Mouse (Mus musculus) ES-Bruce4 (cell line): ENCODE results near the gene Cbl. TPM values are rescaled to one million over a fixed set of nuclear protein-coding genes. Genes with fewer than 3 reads are reported as not detected.
A peak's percentile ranks its signal among the peaks of the same experiment; 100 is the strongest.

ENCODE experiments used
- H3K27ac ChIP-seq: 2 replicates; pipeline ENCODE4 v1.5.1; 2012; ENCODE audit warnings: low read length, inconsistent platforms; ENCODE audit not compliant: insufficient read depth
- H3K27me3 ChIP-seq: 2 replicates; pipeline ENCODE4 v1.6.1; 2012; ENCODE audit warnings: mild to moderate bottlenecking, low read length, inconsistent platforms; ENCODE audit not compliant: control insufficient read depth, poor library complexity, insufficient read depth, severe bottlenecking
- H3K36me3 ChIP-seq: 2 replicates; pipeline ENCODE4 v1.6.1; 2012; ENCODE audit warnings: inconsistent platforms, mild to moderate bottlenecking, low read length, moderate library complexity; ENCODE audit not compliant: control insufficient read depth, poor library complexity, insufficient read depth, severe bottlenecking
- H3K4me1 ChIP-seq: one replicate; pipeline ENCODE4 v1.8.1; 2011; ENCODE audit warnings: low read length; ENCODE audit not compliant: control insufficient read depth, insufficient read depth
- H3K4me3 ChIP-seq: 2 replicates; pipeline ENCODE4 v1.5.1; 2011; ENCODE audit warnings: low read depth, mild to moderate bottlenecking, low read length
- H3K9ac ChIP-seq: 2 replicates; pipeline ENCODE4 v1.6.1; 2012; ENCODE audit warnings: low read depth, mild to moderate bottlenecking, inconsistent platforms; ENCODE audit not compliant: poor library complexity, severe bottlenecking
- H3K9me3 ChIP-seq: replicated peaks from 2 replicates; pipeline ENCODE4 v1.6.1; 2012; ENCODE audit warnings: mild to moderate bottlenecking, low read length, inconsistent platforms; ENCODE audit not compliant: control insufficient read depth, poor library complexity, insufficient read depth, severe bottlenecking
- CTCF ChIP-seq: IDR thresholded peaks from one replicate; pipeline ENCODE4 v1.8.1; 2011; ENCODE audit warnings: low read depth, low read length
- EP300 ChIP-seq: IDR thresholded peaks from 2 replicates; pipeline ENCODE4 v1.6.1; 2011; ENCODE audit warnings: low read depth, low read length; ENCODE audit not compliant: insufficient read depth
- POLR2A ChIP-seq: IDR thresholded peaks from one replicate; pipeline ENCODE4 v1.8.1; 2011; ENCODE audit warnings: low read length; ENCODE audit not compliant: insufficient read depth
- polyA plus RNA-seq: library from polyadenylated mRNA; stranded (reverse); fragments of >200 nt; gene quantifications from 2 replicates; pipeline ENCODE4 v1.2.4, GENCODE M21; 2011; ENCODE audit warnings: low read depth; ENCODE audit not compliant: missing spikeins, insufficient read depth, insufficient read length

Cbl gene
- polyA plus RNA-seq, 1 experiment = 58.8 TPM

DNA sequence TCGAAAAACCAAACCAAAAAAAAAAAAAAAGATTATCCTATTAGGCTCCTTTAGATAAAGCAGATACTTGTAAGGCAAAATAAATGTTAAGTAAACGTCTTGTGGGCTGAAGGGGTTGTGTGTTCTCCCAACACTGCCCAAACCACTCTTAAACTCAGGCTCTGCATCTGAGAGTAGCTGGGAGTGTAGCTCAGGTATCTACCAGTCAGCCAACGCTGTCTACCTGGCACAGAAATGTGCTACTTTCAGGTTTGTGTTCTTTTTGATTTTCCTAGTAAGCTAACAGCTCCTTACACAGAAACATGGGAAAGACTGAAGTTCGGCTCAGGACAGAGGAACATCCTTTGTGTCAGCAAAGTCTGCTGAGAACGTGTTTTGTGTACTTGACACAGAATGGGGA lies 101.6 kb downstream of the Cbl start:
- Histone ChIP-seq H3K27ac (no peak overlapping the region), H3K36me3 (peaks cover 7% of the 10 kb centered on the region), H3K4me1 (peaks cover 7% of the 10 kb centered on the region), H3K27me3 (no peaks in the 10 kb centered on the region), H3K9ac (no peak overlapping the region), H3K4me3 (no peak overlapping the region), H3K9me3 (no peaks in the 10 kb centered on the region)
- TF ChIP-seq CTCF = no peak
- TF ChIP-seq EP300 = no peak
- no peak for TF ChIP-seq POLR2A

DNA sequence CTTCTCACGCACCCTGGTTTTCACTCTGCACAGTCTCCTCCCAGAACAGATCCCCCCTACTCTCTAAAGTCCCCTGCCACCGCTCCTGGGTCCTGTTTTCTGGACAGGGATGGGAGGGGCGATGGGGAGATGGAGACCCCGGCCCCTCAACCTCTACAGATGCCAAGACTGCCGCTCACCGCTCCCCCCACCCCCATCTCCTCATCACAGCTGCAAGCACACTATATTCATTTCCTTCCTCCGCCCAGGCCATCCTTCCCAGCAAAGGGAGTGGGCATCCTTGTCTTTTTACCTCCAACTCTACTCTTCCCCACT lies 102.6 kb downstream of the Cbl start:
- Histone ChIP-seq H3K4me3 (no peak overlapping the region), H3K9me3 (no peaks in the 10 kb centered on the region), H3K4me1 (peaks cover 6% of the 10 kb centered on the region), H3K27me3 (no peaks in the 10 kb centered on the region), H3K27ac (no peak overlapping the region), H3K36me3 (no peaks in the 10 kb centered on the region), H3K9ac (0 out of 2 replicates have a peak overlapping the region, but pooled peaks have one; percentile 76)
- TF ChIP-seq EP300 (no peak), CTCF (no peak), POLR2A (no peak)

DNA sequence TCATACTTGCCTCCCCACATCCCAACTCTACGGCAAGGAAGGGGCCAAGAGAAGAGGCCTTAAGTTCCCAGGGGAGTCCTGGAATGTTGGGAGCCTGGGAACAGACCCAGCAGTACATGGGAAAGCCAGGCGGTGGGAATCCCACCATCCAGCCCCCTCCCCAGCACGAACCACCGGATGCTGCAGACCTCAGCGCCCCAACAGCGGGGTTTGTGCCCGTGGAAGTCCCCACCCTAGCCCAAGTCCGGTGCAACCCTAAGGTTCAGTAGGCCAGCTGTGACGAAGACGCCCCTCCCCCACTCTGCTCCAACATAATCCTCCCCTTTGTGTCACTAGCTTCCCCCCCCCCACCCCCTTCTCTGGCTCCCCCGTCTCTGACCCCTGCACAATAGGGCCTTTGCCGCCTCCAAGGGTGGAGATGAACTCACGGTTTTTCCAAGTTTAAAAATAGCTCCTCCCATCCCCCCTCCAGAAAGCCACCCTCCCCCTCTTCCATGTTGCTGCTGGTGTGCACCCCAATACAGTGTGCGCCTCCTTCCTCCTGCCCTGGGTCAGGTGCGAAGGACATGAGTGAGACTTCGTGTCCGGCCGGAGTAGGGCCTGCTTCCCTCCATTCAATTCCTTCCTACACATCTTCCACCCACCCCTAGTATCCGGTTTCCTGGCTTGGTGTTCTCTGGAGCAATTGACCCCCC lies 103.1 kb downstream of the Cbl start:
- peaks cover 6% of the 10 kb centered on the region for H3K4me1 ChIP-seq
- no peaks in the 10 kb centered on the region for H3K36me3 ChIP-seq
- H3K9me3 ChIP-seq = no peaks in the 10 kb centered on the region
- TF ChIP-seq CTCF (no peak), POLR2A (no peak), EP300 (0 out of 2 replicates have a peak, but pooled peaks have one; percentile 14)
- no peaks in the 10 kb centered on the region for H3K27me3 ChIP-seq
- H3K27ac ChIP-seq = peak overlapping the region; percentile 76
- peak overlapping the region; percentile 76 for H3K9ac ChIP-seq
- peak overlapping the region; percentile 61 for H3K4me3 ChIP-seq

DNA sequence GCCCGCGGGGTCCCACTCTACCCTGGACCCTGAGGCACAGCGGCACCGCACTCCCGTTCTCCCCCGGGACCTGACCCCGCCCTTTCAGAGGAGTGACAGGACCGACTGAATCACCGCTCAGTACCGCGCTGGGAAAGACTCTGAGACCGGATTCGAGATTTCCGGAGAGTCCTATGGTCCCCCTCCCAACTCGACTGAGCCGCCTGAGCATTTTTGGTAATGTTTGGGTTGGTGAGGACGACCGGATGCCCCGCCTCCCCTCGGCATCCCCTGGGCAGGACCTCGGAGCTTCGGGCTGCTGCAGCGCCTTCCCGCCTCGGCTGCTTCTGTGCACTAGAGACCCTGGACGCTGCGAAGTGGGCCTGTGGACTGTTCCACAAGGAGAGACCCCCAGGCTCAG lies 103.8 kb downstream of the Cbl start:
- TF ChIP-seq POLR2A (no peak), EP300 (no peak), CTCF (no peak)
- H3K4me3 ChIP-seq = peak overlapping the region; percentile 61
- peak overlapping the region; percentile 76 for H3K27ac ChIP-seq
- no peaks in the 10 kb centered on the region for H3K36me3 ChIP-seq
- H3K4me1 ChIP-seq = peaks cover 9% of the 10 kb centered on the region
- H3K9ac ChIP-seq = peak overlapping the region; percentile 76
- H3K9me3 ChIP-seq = no peaks in the 10 kb centered on the region
- H3K27me3 ChIP-seq = no peaks in the 10 kb centered on the region

DNA sequence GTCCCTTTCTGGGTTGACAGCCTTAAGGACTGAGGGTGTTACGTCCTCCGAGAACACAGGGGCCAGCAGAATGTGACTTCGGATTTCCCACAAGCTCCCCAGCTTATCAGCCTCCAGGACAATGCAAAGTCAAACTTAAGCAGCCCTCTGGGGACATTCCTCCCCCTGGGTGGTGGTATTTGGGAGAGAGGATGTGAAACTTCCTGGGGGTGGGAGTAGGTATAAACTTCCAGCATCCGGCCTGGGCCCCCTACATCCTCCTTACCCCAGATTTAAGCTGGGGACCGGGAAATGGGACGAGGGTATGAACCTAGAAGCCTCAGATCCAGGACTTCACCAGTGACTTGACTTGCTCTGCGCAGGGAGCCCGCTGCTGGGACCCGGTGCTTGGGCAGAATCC lies 104.2 kb downstream of the Cbl start:
- H3K27me3 ChIP-seq = no peaks in the 10 kb centered on the region
- H3K4me1 ChIP-seq = peaks cover 10% of the 10 kb centered on the region
- H3K9ac ChIP-seq = peak overlapping the region; percentile 76
- peak overlapping the region; percentile 69 for H3K27ac ChIP-seq
- TF ChIP-seq POLR2A (no peak), EP300 (no peak), CTCF (no peak)
- H3K9me3 ChIP-seq = no peaks in the 10 kb centered on the region
- H3K36me3 ChIP-seq = no peaks in the 10 kb centered on the region
- peak overlapping the region; percentile 61 for H3K4me3 ChIP-seq

DNA sequence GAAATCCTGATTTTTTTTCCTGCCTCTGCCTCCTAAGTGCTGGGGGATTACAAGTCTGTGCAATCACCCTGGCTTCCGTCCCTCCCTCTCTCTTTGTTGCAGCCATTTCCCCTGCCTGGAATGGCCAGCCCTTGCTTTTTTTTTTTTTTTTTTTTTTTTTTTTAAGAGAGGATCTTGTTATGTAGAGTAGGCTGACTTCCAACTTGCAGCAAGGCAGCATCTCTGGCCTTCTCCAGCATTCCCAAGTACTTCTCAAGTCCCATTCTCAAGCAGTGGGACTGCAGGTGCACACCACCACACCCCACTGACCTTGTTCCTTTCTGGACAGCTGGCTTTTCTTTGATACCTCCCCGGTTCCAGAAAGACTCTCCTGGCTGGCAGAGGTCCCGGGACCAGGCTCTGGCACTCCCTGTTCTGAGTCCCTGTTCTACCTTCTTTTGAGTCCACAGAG lies 106.5 kb downstream of the Cbl start:
- no peaks in the 10 kb centered on the region for H3K36me3 ChIP-seq
- H3K4me3 ChIP-seq = no peak overlapping the region
- H3K27ac ChIP-seq = peak overlapping the region; percentile 97
- peak overlapping the region; percentile 51 for H3K9ac ChIP-seq
- H3K4me1 ChIP-seq = peaks cover 10% of the 10 kb centered on the region
- H3K9me3 ChIP-seq = no peaks in the 10 kb centered on the region
- TF ChIP-seq EP300 (0 out of 2 replicates have a peak, but pooled peaks have one; percentile 70), CTCF (no peak)
- no peaks in the 10 kb centered on the region for H3K27me3 ChIP-seq
